Mouse (Mus musculus) erythroblast, embryonic 14.5 days (primary cell): ENCODE results near the gene Mrpl51.

Experiments used
- GATA1 ChIP-seq: IDR thresholded peaks from 2 replicates; pipeline ENCODE4 v1.6.1; 2012; ENCODE audit warnings: low read length, inconsistent platforms, mixed read lengths
- TAL1 ChIP-seq: IDR thresholded peaks from 3 replicates; pipeline ENCODE4 v1.6.1; 2012; ENCODE audit warnings: low read length, inconsistent platforms, mixed read lengths

GRCm38 (mm10) chr6:125215148-125215954 is 23.8 kb downstream of the Mrpl51 start, which contains the start of gene Vamp1:
- TF ChIP-seq GATA1: no peak
- TF ChIP-seq TAL1: no peak
